Mouse (Mus musculus): ENCODE measurements around the gene Bpifa6.
"Not testable (repeated sequence)": the region's sequence is repeated elsewhere in the genome, so short reads cannot be mapped to it uniquely, and the experiment has no call there.

Bpifa6 gene

GRCm38 (mm10) chr2:153974582-153974981 is at the start of gene Bpifa6:
Gene Bpifa6 (plus strand): TSS chr2:153974945.
- DNase-seq (ENCODE audit: low spot score) = no peak

GRCm38 (mm10) chr2:153929871-153930413 is 44.8 kb upstream of the Bpifa6 start:
- no peak for DNase-seq (ENCODE audit: low spot score)

- no peak for DNase-seq (ENCODE audit: low spot score)
These were observed 43.6 kb upstream of the Bpifa6 start for GRCm38 (mm10) chr2:153931125-153931524.

- DNase-seq (ENCODE audit: low spot score) = no peak
These were observed 41.4 kb upstream of the Bpifa6 start for GRCm38 (mm10) chr2:153933311-153933710.

- no peak for DNase-seq (ENCODE audit: low spot score)
These were observed 39.4 kb upstream of the Bpifa6 start for GRCm38 (mm10) chr2:153935348-153935747.

- no peak for DNase-seq (ENCODE audit: low spot score)
These were observed 36.9 kb upstream of the Bpifa6 start, which contains the start of gene Bpifb4 for GRCm38 (mm10) chr2:153937843-153938242. Gene Bpifb4 (plus strand): TSS chr2:153938212.

GRCm38 (mm10) chr2:153943537-153943936 is 31.2 kb upstream of the Bpifa6 start:
- peak; percentile 58 for DNase-seq (ENCODE audit: low spot score)

- no peak for DNase-seq (ENCODE audit: low spot score)
These were observed 30.2 kb upstream of the Bpifa6 start for GRCm38 (mm10) chr2:153944567-153944966.

- peak; percentile 73 for DNase-seq (ENCODE audit: low spot score)
These were observed 21.8 kb upstream of the Bpifa6 start for GRCm38 (mm10) chr2:153952897-153953296.

- no peak for DNase-seq (ENCODE audit: low spot score)
These were observed 20.9 kb upstream of the Bpifa6 start for GRCm38 (mm10) chr2:153953836-153954235.

- DNase-seq (ENCODE audit: low spot score) = peak; percentile 16
These were observed 11.9 kb upstream of the Bpifa6 start for GRCm38 (mm10) chr2:153962821-153963331.

- DNase-seq (ENCODE audit: low spot score) = no peak
These were observed 11.4 kb upstream of the Bpifa6 start for GRCm38 (mm10) chr2:153963334-153963733.

GRCm38 (mm10) chr2:153970221-153970620 is 4.5 kb upstream of the Bpifa6 start:
- no peak for DNase-seq (ENCODE audit: low spot score)

GRCm38 (mm10) chr2:153995770-153996169 is 21.0 kb downstream of the Bpifa6 start:
- DNase-seq (ENCODE audit: low spot score) = peak; percentile 79

GRCm38 (mm10) chr2:154000501-154000900 is 25.8 kb downstream of the Bpifa6 start:
- DNase-seq (ENCODE audit: low spot score) = no peak

- no peak for DNase-seq (ENCODE audit: low spot score)
These were observed 26.3 kb downstream of the Bpifa6 start for GRCm38 (mm10) chr2:154001056-154001455.

GRCm38 (mm10) chr2:154004456-154004855 is 29.7 kb downstream of the Bpifa6 start:
- DNase-seq (ENCODE audit: low spot score) = no peak

GRCm38 (mm10) chr2:154005094-154005493 is 30.3 kb downstream of the Bpifa6 start:
- no peak for DNase-seq (ENCODE audit: low spot score)

- DNase-seq (ENCODE audit: low spot score) = no peak
These were observed 31.0 kb downstream of the Bpifa6 start for GRCm38 (mm10) chr2:154005734-154006133.

- DNase-seq (ENCODE audit: low spot score) = no peak
These were observed 31.6 kb downstream of the Bpifa6 start for GRCm38 (mm10) chr2:154006331-154006730.

GRCm38 (mm10) chr2:154007381-154007780 is 32.6 kb downstream of the Bpifa6 start:
- no peak for DNase-seq (ENCODE audit: low spot score)

GRCm38 (mm10) chr2:154007965-154008364 is 33.2 kb downstream of the Bpifa6 start, which contains the start of gene Bpifa2:
Gene Bpifa2 (plus strand): TSS chr2:154008265.
- DNase-seq (ENCODE audit: low spot score) = no peak

GRCm38 (mm10) chr2:154017990-154018389 is 43.2 kb downstream of the Bpifa6 start:
- no peak for DNase-seq (ENCODE audit: low spot score)

GRCm38 (mm10) chr2:154024676-154025075 is 49.9 kb downstream of the Bpifa6 start:
- not testable (repeated sequence) for DNase-seq (ENCODE audit: low spot score)
